Mouse (Mus musculus): Measurements from ENCODE around the gene Olfr175-ps1. TPM values are rescaled to one million over a fixed set of nuclear protein-coding genes. Genes with fewer than 3 reads are reported as not detected.

The Olfr175-ps1 gene
- polyA plus RNA-seq (2017; shearing (Covaris generic)): not detected

GRCm38 (mm10) chr16:58826732-58827319 lies at the start of gene Olfr175-ps1:
Gene Olfr175-ps1 (minus strand): TSS chr16:58826782.

GRCm38 (mm10) chr16:58874668-58875067 lies 48.1 kb upstream of the Olfr175-ps1 start, which contains the start of gene Olfr177:
Gene Olfr177 (minus strand): TSS chr16:58874768.

GRCm38 (mm10) chr16:58800168-58800567 lies 26.4 kb downstream of the Olfr175-ps1 start, which contains the start of gene Olfr173:
Gene Olfr173 (minus strand): TSS chr16:58800268.

Other genes starting within 250 kb of the Olfr175-ps1 start
- 1.3 TPM for gene Gm813, start 209.8 kb downstream of the Olfr175-ps1 start, polyA plus RNA-seq (2017; shearing (Covaris generic))
- gene E330017A01Rik, start 188.0 kb downstream of the Olfr175-ps1 start, polyA plus RNA-seq (2017; shearing (Covaris generic)): not detected
- gene Cpox, start 156.5 kb downstream of the Olfr175-ps1 start, polyA plus RNA-seq (2017; shearing (Covaris generic)): 19.4 TPM
- gene Gpr15, start 107.7 kb downstream of the Olfr175-ps1 start, polyA plus RNA-seq (2017; shearing (Covaris generic)): not detected
- 116 TPM for gene Cldnd1, start 98.9 kb downstream of the Olfr175-ps1 start, polyA plus RNA-seq (2017; shearing (Covaris generic))
- not detected for gene Olfr172, start 63.6 kb downstream of the Olfr175-ps1 start, polyA plus RNA-seq (2017; shearing (Covaris generic))
- gene Olfr173, start 26.5 kb downstream of the Olfr175-ps1 start, polyA plus RNA-seq (2017; shearing (Covaris generic)): 0.77 TPM
- 0.16 TPM for gene Olfr177, start 48.0 kb upstream of the Olfr175-ps1 start, polyA plus RNA-seq (2017; shearing (Covaris generic))
- not detected for gene Olfr178, start 65.3 kb upstream of the Olfr175-ps1 start, polyA plus RNA-seq (2017; shearing (Covaris generic))
- gene Olfr181, start 102.0 kb upstream of the Olfr175-ps1 start, polyA plus RNA-seq (2017; shearing (Covaris generic)): not detected
- gene Olfr180, start 102.6 kb upstream of the Olfr175-ps1 start, polyA plus RNA-seq (2017; shearing (Covaris generic)): not detected
- 0.27 TPM for gene Olfr183, start 168.6 kb upstream of the Olfr175-ps1 start, polyA plus RNA-seq (2017; shearing (Covaris generic))
- not detected for gene Olfr186, start 203.5 kb upstream of the Olfr175-ps1 start, polyA plus RNA-seq (2017; shearing (Covaris generic))
- gene Olfr187, start 213.0 kb upstream of the Olfr175-ps1 start, polyA plus RNA-seq (2017; shearing (Covaris generic)): not detected